Mouse (Mus musculus) testis, adult 2 months (tissue): ENCODE measurements around the gene Prlr. TPM values are rescaled to one million over a fixed set of nuclear protein-coding genes. Genes with fewer than 3 reads are reported as not detected.

Experiments
- H3K27ac ChIP-seq: fragments of 200-500 bp; 2 replicates; pipeline ENCODE4 v1.5.1; 2012; ENCODE audit warnings: low read depth, low read length; ENCODE audit not compliant: control insufficient read depth, insufficient read depth
- H3K27me3 ChIP-seq: fragments of 200-500 bp; 2 replicates; pipeline ENCODE4 v1.6.1; 2012; ENCODE audit warnings: mild to moderate bottlenecking, low read length, moderate library complexity; ENCODE audit not compliant: control insufficient read depth, insufficient read depth
- H3K36me3 ChIP-seq: fragments of 200-500 bp; 2 replicates; pipeline ENCODE4 v1.6.1; 2012; ENCODE audit warnings: mild to moderate bottlenecking, low read length; ENCODE audit not compliant: control insufficient read depth, insufficient read depth
- H3K4me1 ChIP-seq: fragments of 200-500 bp; 2 replicates; pipeline ENCODE4 v1.6.1; 2012; ENCODE audit warnings: low read length; ENCODE audit not compliant: control insufficient read depth, insufficient read depth
- H3K4me3 ChIP-seq: fragments of 200-500 bp; 2 replicates; pipeline ENCODE4 v1.5.1; 2012; ENCODE audit warnings: low read depth, mild to moderate bottlenecking, low read length, moderate library complexity, mixed read lengths; ENCODE audit not compliant: control insufficient read depth
- CTCF ChIP-seq: fragments of 200-500 bp; IDR thresholded peaks from 2 replicates; pipeline ENCODE4 v1.5.1; 2012; ENCODE audit warnings: low read depth, mild to moderate bottlenecking, inconsistent platforms, low read length, moderate library complexity; ENCODE audit not compliant: control insufficient read depth, insufficient read depth, insufficient replicate concordance
- POLR2A ChIP-seq: fragments of 200-500 bp; IDR thresholded peaks from 2 replicates; pipeline ENCODE4 v1.6.1; 2012; ENCODE audit warnings: low read depth, mild to moderate bottlenecking, inconsistent platforms, low read length, moderate library complexity; ENCODE audit not compliant: control insufficient read depth
- polyA plus RNA-seq: library from polyadenylated mRNA; depleted of rRNA; stranded (reverse); fragments of >200 nt; gene quantifications from 2 replicates; pipeline ENCODE4 v1.2.3, GENCODE M21; 2012; rRNA removed

The Prlr gene
- 2.7 and 4.2 TPM in 2 replicates for polyA plus RNA-seq

DNA sequence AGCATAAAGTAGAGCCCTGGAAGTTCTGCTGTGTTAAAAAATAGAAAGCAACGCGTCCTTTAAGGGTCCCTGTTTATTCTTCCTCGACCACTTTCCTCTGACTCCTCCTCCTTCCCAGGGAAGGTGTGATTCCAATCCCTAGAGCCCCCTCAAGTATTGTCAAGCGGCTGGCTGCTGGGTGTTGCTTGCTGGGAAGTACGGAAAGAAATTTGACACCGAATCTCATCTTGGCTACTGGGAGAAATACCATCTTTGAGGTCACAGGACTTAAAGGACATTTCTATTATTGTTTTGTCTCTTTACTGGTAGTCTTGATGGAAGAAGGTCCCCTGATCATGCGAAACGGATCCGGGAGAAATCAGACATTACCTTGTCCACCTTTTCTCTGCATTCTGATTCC lies at the start of gene Prlr:
Prlr (plus strand) TSS at position 156 of the 400 bp plus-strand sequence.
- peaks cover 8% of the 10 kb centered on the region; the same call in 1 of the 2 replicates for H3K4me1 ChIP-seq
- H3K4me3 ChIP-seq: peak within 1 kb of the TSS; percentile 73
- TF ChIP-seq CTCF (no peak), POLR2A (no peak)
- no peaks in the 10 kb centered on the region for H3K27me3 ChIP-seq
- peak within 1 kb of the TSS; percentile 65; the same call in 1 of the 2 replicates for H3K27ac ChIP-seq
- no peaks in the 10 kb centered on the region for H3K36me3 ChIP-seq

DNA sequence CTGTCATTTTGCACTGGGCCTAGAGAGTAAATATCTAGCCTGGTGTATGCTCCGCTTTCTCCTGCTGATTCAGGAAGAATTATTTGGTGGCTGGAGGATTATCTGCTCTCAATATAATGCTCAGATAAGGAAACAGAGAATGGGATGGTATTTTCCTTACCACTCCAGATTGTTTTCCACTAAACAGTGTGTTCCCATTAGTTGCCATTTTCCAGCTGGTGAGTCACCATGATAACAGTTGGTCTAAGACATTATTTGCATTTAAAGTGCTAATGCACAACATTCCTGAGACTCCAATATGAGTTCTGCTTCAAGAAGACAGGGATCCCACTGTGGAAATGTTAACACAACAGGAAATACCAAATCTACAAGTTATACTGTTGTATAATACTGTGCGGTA lies 43.3 kb upstream of the Prlr start:
- no peaks in the 10 kb centered on the region for H3K27me3 ChIP-seq
- no peak overlapping the region for H3K4me3 ChIP-seq
- H3K36me3 ChIP-seq: no peaks in the 10 kb centered on the region
- TF ChIP-seq CTCF (no peak), POLR2A (no peak)
- H3K4me1 ChIP-seq: no peaks in the 10 kb centered on the region
- no peak overlapping the region for H3K27ac ChIP-seq

DNA sequence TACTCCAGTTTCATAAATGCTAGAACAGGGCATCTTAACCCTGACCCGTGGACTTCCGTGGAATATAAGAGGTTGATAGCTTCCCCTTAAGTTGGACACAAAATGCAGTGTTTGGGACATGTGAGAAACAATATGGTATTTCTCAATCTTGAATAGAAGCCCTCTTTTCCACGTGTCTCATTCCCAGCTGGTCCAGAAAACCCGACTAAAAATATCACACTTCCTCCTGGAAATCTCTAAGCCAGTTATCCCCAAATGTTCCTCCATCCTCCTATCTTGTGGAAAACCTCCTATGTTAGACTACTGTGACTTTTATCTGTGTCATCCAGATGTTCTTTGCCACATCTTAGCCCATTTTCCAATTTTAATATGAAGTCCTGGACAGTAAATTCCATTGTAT lies 42.1 kb upstream of the Prlr start:
- no peak for TF ChIP-seq CTCF
- TF ChIP-seq POLR2A: no peak
- no peak overlapping the region for H3K27ac ChIP-seq
- no peak overlapping the region for H3K4me3 ChIP-seq
- no peaks in the 10 kb centered on the region for H3K27me3 ChIP-seq
- H3K36me3 ChIP-seq: no peaks in the 10 kb centered on the region
- no peaks in the 10 kb centered on the region for H3K4me1 ChIP-seq

DNA sequence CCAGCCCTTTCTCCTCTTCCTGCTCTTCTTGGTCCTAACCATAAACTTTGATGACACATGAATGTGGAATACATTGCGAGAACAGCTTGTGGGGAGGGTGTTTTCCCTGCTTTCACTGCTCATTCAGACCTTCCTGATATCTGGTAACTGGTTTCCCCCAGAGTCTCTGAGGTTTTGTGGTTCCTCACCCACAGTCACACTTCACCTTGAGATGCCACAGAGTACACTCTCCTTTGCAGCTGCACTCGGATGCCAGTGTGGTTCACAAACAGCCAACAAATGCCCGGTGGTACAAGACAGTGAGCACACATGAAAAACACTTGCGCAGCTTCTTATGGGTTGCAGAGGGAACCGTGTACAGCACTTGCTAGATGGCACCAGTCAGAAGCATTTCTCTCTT lies 32.5 kb upstream of the Prlr start:
- H3K27me3 ChIP-seq: no peaks in the 10 kb centered on the region
- no peak overlapping the region for H3K4me3 ChIP-seq
- H3K27ac ChIP-seq: no peak overlapping the region
- H3K36me3 ChIP-seq: no peaks in the 10 kb centered on the region
- no peaks in the 10 kb centered on the region for H3K4me1 ChIP-seq
- no peak for TF ChIP-seq CTCF
- no peak for TF ChIP-seq POLR2A

- Histone ChIP-seq H3K27me3 (no peaks in the 10 kb centered on the region), H3K4me1 (no peaks in the 10 kb centered on the region), H3K36me3 (no peaks in the 10 kb centered on the region), H3K27ac (no peak overlapping the region), H3K4me3 (no peak overlapping the region)
- TF ChIP-seq CTCF (no peak), POLR2A (no peak)
These were observed 28.8 kb upstream of the Prlr start for GRCm38 (mm10) chr15:10148196-10148595.

DNA sequence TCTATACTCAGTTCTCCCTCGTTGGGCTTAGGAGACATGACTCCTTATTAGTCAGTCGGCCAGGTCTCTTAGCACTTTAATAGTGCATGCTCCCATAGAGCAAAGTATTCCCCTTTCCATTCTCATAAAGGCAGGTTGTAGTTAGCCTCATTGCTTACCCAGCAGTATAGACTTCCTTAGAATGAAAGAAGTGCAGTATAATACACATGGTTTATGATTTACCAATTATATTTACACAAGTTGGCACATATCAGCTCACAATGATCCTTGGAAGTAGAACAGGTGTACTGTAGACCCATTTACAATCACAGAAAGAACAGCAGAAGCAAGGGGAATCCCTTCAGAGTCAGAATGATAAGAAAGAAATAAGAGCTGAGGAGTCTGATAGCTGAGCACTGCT lies 16.4 kb upstream of the Prlr start:
- Histone ChIP-seq H3K4me3 (no peak overlapping the region), H3K36me3 (no peaks in the 10 kb centered on the region), H3K27ac (no peak overlapping the region), H3K4me1 (no peaks in the 10 kb centered on the region), H3K27me3 (no peaks in the 10 kb centered on the region)
- TF ChIP-seq POLR2A (no peak), CTCF (no peak)

DNA sequence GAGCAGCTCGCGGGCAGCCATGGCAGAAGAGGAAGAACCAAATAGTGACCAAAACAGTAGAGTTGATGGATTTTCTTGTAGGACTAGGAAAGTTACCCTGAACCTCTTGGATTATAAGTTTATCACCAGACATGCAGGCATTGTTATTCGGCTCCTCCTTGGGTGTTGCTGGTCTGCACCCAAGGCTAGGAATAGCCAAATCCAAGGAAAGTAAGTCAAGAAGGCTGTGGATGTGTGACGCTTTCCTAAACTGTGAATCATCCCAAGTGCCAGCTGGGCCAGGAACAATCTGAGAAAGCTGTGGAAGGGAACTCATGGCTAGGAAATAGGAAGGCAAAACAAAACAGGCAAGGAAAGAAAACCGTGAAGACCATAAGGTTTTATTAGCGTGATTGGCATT lies 2.0 kb upstream of the Prlr start:
- Histone ChIP-seq H3K4me1 (peaks cover 8% of the 10 kb centered on the region; the same call in 1 of the 2 replicates), H3K4me3 (no peak overlapping the region), H3K27ac (no peak overlapping the region), H3K27me3 (no peaks in the 10 kb centered on the region), H3K36me3 (no peaks in the 10 kb centered on the region)
- no peak for TF ChIP-seq CTCF
- no peak for TF ChIP-seq POLR2A

DNA sequence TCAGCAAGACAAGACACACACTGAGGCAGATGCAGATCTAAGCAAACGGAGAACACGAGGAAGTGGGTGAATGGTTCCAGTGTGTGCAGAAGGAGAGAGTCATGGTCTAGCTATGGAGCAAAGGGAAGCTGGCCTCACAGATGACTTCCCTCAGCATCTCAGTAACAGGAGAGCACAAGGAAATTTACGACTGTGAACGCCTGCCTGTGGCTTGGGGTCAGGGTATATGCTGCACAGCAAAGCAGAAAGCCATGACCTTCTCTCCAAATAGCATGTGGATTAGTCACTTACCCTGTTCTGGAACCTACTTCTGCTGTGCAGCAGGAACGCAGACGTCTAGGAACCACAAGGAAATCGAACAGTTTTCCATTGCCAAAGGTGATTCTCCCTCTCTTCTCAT lies 1.4 kb upstream of the Prlr start:
- H3K27me3 ChIP-seq: no peaks in the 10 kb centered on the region
- H3K36me3 ChIP-seq: no peaks in the 10 kb centered on the region
- no peak overlapping the region for H3K4me3 ChIP-seq
- no peak for TF ChIP-seq POLR2A
- TF ChIP-seq CTCF: no peak
- H3K4me1 ChIP-seq: peaks cover 8% of the 10 kb centered on the region; the same call in 1 of the 2 replicates
- no peak overlapping the region for H3K27ac ChIP-seq
